Mouse (Mus musculus): ENCODE measurements around the gene Phactr3.

DNA sequence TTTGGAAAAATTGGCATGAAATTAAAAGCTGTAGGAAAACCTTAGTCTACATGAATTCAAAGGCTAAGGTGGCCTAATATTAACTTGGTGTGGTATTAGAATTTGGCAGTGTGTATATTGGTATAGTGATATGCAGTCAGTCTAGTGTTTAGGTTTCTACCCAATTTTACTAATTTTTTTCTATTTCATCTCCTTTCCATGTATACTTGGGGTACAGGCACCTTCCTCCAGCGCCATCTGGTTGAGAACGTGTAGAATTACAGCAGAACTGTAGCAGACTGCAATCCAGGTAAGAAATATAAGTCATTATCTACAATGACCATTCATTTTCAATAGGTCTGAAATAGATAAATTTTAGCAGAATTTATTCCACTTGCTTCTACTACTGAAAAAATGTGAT is 220.3 kb downstream of the Phactr3 start:
- no peak for TF ChIP-seq POLR2A (IDR thresholded peaks at IDR 0.05; ENCODE audit: insufficient read depth, low read depth, low read length)
- TF ChIP-seq EP300 (IDR thresholded peaks at IDR 0.05; ENCODE audit: insufficient read depth, low read depth, low read length), result no peak

Data from heart, adult 2 months (tissue).